Mouse (Mus musculus): ENCODE results near the gene Tmem171.

The Tmem171 gene

GRCm38 (mm10) chr13:98694773-98695314 lies at the start of gene Tmem171:
Tmem171 (minus strand) TSS chr13:98694834.
- no peak for DNase-seq (ENCODE audit: low read depth, low spot score)

- DNase-seq (ENCODE audit: low read depth, low spot score): no peak
These were observed 49.2 kb upstream of the Tmem171 start for GRCm38 (mm10) chr13:98743829-98744228.

DNA sequence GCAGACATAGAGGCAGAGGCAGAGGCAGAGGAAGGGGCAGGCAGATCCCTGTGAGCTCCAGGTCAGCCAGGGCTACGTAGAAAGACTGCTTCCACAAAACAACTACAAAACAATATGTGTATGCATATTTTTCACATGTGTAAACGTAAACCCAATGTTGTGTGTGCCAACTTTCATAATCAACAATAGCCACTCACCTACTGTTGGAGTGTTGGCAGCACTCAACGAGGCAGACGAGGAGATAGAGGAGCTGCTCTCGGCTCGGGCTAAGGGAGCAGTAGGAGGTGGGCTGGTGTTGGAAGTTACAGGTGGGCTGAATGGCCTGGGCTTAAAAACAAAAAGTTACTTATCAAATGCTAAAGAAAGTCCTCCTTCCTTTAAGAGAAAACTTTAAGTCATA lies 48.6 kb upstream of the Tmem171 start:
- DNase-seq (ENCODE audit: low read depth, low spot score): no peak

DNA sequence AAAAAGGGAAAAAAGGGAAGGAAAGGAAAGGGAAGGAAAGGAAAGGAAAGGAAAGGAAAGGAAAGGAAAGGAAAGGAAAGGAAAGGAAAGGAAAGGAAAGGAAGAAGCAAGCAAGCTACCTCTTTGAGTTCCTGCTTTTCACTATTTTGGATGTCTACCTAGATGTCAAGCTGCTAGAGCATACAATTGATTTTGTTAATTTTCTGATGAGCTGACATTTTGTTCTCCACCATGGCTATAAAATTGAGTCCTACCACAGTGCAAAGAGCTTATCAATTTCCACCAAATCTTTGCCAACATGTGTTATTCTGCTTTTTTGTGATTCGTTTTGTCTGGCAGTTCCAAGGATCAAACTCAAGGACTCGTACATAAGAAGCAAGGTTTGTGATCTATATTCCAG lies 43.6 kb upstream of the Tmem171 start:
- DNase-seq (ENCODE audit: low read depth, low spot score): no peak

DNA sequence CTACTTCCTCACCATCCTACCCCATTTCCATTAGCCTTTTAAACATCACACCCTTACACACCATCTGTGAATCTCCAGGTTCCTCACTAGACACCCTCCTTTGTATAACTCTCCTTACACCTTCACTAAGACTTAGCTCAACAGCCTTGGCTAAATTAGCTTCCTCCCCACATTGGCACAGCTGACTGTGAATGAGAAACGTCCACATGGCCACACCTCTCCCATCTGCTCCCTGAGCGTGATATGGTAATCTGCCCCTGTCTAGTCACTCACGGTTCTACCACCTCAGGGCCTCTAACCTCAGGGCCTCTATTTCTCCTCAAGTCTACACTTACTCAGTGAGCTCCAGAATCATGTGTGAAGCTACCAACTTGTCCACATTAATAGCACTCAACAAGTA lies 38.7 kb upstream of the Tmem171 start:
- no peak for DNase-seq (ENCODE audit: low read depth, low spot score)

DNA sequence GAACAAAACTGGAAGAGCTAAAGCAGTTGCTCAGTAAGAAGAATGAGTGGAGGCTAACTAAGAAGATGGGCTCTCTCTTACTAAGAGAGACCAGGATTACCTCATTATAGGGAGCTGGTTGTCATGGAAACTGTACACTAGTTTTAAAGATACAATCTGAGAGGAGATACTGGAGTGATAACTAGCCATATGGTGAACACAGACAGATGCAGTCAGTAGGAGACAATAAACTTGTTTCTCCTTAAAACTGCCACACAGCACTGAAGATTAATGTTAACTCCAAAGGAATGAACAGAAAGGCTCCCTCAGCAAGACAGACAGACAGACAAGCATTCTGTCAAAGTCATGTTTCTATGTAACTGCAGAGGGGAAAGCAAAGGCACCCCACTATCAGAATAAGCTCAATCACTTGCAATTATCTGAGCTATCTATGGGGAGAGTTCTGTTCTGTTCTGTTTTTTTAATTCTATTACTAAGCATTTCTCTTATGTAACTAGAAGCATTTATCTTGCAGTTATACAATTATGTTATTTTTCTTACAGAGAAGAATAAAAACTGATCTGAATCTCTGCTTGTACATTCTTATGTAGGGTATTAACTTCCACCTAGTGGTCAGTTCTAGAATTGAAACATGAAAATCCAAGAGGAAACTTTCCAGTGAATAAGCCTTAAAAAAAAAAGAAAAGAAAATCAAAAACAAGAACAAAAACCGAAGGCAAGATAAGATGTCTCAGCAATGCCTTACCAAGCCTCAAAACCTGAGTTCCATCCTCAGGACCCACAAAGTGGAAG lies 34.8 kb upstream of the Tmem171 start:
- DNase-seq (ENCODE audit: low read depth, low spot score): no peak

DNA sequence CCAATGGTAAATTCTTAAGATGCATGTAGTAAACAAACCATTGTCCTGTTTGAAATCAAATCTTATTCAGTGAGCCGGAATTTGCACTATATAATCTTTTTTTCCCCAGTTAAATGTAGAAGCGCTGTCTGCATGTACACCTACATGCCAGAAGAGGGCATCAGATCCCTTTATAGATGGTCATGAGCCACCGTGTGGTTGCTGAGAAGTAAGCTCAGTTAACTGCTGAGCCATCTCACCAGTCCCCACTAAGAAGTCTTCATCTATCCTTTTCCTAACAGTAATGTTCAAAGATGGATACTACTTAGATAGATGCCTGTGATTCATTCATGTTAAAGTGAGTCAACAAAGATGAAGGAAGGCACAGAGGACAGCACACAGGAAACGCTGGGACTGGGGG lies 31.9 kb upstream of the Tmem171 start:
- DNase-seq (ENCODE audit: low read depth, low spot score): no peak

DNA sequence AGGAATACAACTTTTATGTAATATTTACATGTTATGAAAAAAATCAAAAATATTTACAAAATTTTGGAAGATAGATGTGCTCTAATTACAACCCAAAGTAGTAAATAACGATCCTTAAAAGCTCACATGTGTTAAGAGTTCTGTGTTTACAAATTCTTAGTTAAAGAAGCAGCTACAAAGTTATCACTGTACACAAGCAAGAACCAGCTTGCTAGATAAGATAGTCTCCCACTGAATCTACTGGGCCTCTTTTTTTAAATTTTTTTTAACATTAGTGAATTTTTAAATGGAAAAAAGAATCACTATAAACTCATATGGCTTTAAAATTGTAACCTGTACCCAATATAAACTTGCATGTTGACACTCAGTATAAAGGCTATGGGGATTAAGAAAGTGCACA lies 28.8 kb upstream of the Tmem171 start:
- no peak for DNase-seq (ENCODE audit: low read depth, low spot score)

DNA sequence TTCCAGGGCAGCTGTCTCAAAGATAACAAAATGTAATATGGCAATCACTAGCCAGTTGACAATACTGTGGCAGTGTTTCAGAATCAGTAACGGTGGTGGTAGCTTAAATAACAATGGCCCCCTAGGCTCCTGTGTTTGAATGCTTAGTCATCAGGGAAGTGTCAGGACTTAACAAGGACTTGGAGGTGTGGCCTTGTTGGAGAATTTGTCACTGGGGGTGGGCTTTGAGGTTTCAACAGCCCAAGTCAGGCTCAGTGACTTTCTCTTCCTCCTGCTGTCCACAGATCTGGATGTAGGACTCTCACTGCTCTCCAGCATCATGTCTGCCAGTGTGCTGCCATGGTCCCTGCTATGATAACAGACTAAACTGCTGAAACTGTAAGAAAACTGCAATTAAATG lies 27.7 kb upstream of the Tmem171 start:
- no peak for DNase-seq (ENCODE audit: low read depth, low spot score)

DNA sequence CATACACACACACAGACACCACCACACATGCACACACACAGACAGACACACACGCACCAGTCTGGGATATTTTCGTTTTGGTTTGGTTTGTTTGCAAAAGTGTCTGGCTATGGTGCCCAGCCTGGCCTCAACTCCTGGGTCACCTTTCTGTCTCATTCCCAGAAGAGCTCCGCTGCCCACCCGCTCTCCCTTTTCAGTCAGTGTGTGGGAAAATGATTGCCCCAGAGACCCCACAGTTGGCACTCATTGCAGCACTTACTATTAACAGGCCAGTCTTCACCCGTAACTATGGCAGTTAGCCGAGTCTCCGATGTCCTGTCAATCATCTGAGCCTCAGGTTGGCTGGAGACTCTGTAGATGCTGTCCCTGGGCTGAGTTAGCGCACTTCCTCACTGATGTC lies 21.5 kb upstream of the Tmem171 start:
- no peak for DNase-seq (ENCODE audit: low read depth, low spot score)

GRCm38 (mm10) chr13:98715443-98715990 lies 20.9 kb upstream of the Tmem171 start:
- no peak for DNase-seq (ENCODE audit: low read depth, low spot score)

GRCm38 (mm10) chr13:98710655-98711054 lies 16.0 kb upstream of the Tmem171 start:
- no peak for DNase-seq (ENCODE audit: low read depth, low spot score)

GRCm38 (mm10) chr13:98710236-98710635 lies 15.6 kb upstream of the Tmem171 start:
- DNase-seq (ENCODE audit: low read depth, low spot score): no peak

DNA sequence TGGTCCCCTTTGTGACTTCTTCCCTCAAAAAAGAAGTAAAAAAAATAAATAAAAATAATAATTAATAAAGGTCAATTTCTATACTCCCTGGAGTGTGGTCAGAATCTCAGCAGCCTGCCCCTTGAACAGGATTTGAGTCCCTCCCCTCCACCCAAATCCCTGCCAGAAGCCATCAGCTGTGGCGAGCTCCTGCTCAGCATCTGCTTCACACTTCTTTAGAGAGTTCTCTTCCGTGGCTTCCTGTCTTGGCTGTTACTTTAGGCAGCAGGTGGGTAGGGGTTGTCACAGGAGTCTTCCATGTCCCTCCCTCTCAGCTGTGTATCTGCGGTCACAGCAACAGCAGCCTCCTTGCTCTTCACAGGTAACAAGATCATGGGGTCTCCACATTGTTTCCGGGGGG lies 10.9 kb upstream of the Tmem171 start:
- no peak for DNase-seq (ENCODE audit: low read depth, low spot score)

GRCm38 (mm10) chr13:98703786-98704185 lies 9.2 kb upstream of the Tmem171 start:
- DNase-seq (ENCODE audit: low read depth, low spot score): no peak

GRCm38 (mm10) chr13:98702361-98702760 lies 7.7 kb upstream of the Tmem171 start:
- no peak for DNase-seq (ENCODE audit: low read depth, low spot score)

DNA sequence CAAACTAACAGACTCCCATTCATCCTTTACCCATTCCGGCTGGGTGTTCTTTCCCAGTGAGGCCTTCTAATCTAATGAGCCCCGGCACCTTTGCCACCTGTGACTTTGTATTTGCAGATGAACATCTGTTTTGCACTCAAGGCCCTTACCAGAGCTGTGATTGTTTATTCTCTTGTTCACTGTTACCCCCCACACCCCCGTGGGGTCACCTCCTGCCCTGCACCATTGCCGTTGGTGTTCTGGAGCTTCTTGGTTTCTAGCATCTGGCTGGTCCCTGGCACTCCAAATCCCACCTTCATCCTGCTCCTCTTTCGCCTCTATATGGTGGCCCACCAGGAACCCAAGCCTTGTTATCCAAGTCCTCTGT lies 6.7 kb upstream of the Tmem171 start:
- DNase-seq (ENCODE audit: low read depth, low spot score): no peak

GRCm38 (mm10) chr13:98700661-98701308 lies 6.2 kb upstream of the Tmem171 start:
- no peak for DNase-seq (ENCODE audit: low read depth, low spot score)

GRCm38 (mm10) chr13:98699982-98700540 lies 5.4 kb upstream of the Tmem171 start:
- no peak for DNase-seq (ENCODE audit: low read depth, low spot score)

DNA sequence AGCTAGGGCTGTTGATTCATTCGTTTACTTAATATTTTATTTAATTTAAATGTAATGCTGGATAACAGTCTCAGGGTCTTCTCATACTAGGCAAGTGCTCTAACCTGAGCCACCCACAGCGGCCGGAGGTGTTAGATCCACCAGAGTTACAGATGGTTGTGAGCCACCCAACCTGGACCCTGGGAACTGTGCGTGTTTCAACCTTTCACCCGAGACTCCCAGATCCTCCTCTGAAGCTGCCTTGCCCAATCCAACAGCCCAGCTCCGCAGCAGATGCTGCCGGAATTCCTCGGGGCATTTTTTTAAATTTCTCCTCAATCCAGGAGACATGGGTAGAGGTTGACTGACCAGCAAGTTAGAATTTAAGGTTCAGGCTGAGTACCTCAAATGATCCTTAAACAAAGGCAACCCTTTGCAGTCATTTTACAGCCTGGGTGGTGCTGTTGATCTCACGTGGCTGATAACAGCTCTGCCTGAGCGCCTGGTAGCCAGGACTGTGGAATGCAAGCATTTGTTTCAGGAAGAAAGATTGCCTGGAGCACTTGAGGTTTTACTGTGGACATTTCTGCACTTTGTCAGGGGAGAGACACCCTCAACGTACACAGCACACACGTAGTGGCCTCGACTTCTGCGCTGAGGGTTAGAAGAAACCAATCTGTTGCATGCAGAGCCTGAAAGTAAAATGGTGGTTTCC lies 4.6 kb upstream of the Tmem171 start:
- no peak for DNase-seq (ENCODE audit: low read depth, low spot score)

GRCm38 (mm10) chr13:98696716-98697115 lies 2.1 kb upstream of the Tmem171 start:
- no peak for DNase-seq (ENCODE audit: low read depth, low spot score)

GRCm38 (mm10) chr13:98695546-98695945 lies 912 bp upstream of the Tmem171 start:
- no peak for DNase-seq (ENCODE audit: low read depth, low spot score)
